Mouse (Mus musculus) heart, postnatal 0 days (tissue): ENCODE data around the gene Camkk2. TPM values are rescaled to one million over a fixed set of nuclear protein-coding genes. Genes with fewer than 3 reads are reported as not detected.

Source experiments
- ATAC-seq: fragments of 200-750 bp; cut with Nextera tagmentation; 2 replicates; pipeline ENCODE4 v1.8.0; 2017; ENCODE audit warnings: low read depth, moderate number of reproducible peaks, moderate library complexity; ENCODE audit not compliant: insufficient read depth
- DNase-seq: peaks from one replicate; pipeline ENCODE4 v3.0.0-alpha.2; 2016; ENCODE audit warnings: low spot score
- H3K27ac ChIP-seq: fragments of 300-500 bp; sonication (generic); 2 replicates; pipeline ENCODE4 v1.5.1; 2014; ENCODE audit warnings: low read depth, mild to moderate bottlenecking
- H3K27me3 ChIP-seq: fragments of 300-500 bp; sonication (generic); 2 replicates; pipeline ENCODE4 v1.6.1; 2014; ENCODE audit warnings: low read length, mixed read lengths; ENCODE audit not compliant: control insufficient read depth, insufficient read depth
- H3K36me3 ChIP-seq: fragments of 300-500 bp; sonication (generic); replicated peaks from 2 replicates; pipeline ENCODE4 v1.6.1; 2014; ENCODE audit warnings: low read length, mixed read lengths; ENCODE audit not compliant: control insufficient read depth, insufficient read depth
- H3K4me1 ChIP-seq: fragments of 300-500 bp; sonication (generic); 2 replicates; pipeline ENCODE4 v1.6.1; 2014; ENCODE audit warnings: antibody characterized with exemption; ENCODE audit not compliant: control insufficient read depth, insufficient read depth
- H3K4me2 ChIP-seq: fragments of 300-500 bp; sonication (generic); 2 replicates; pipeline ENCODE4 v1.6.1; 2014; ENCODE audit warnings: low read depth, mild to moderate bottlenecking, low read length, moderate library complexity
- H3K4me3 ChIP-seq: fragments of 300-500 bp; sonication (generic); 2 replicates; pipeline ENCODE4 v1.5.1; 2014; ENCODE audit warnings: low read depth, low read length
- H3K9ac ChIP-seq: fragments of 300-500 bp; sonication (generic); replicated peaks from 2 replicates; pipeline ENCODE4 v1.6.1; 2014; ENCODE audit warnings: low read depth, low read length, mixed read lengths
- H3K9me3 ChIP-seq: fragments of 300-500 bp; sonication (generic); replicated peaks from 2 replicates; pipeline ENCODE4 v1.6.1; 2016; ENCODE audit warnings: low read length; ENCODE audit not compliant: control insufficient read depth
- CTCF ChIP-seq: IDR thresholded peaks from 2 replicates; pipeline ENCODE4 v1.5.1; 2016; ENCODE audit warnings: antibody characterized with exemption, control low read depth, low read depth
- EP300 ChIP-seq: IDR thresholded peaks from 2 replicates; pipeline ENCODE4 v1.6.1; 2016; ENCODE audit warnings: antibody characterized with exemption, low read depth
- WGBS: fragments of 180-500 bp; shearing (Covaris S2); extraction: QIAGEN DNeasy Blood & Tissue Kit; methylation state at CpG from one replicate; pipeline ENCODE4 v1.1.7; 2014; 5-methylcytosine and 5-hydroxymethylcytosine counted together
- polyA plus RNA-seq: library from polyadenylated mRNA; unstranded; fragments of >200 nt; fragmentation: Nextera tagmentation; extraction: Ambion mirVana; gene quantifications from 2 replicates; pipeline ENCODE4 v1.2.1, GENCODE M21; 2015
- total RNA-seq: library from RNA; depleted of rRNA; stranded (reverse); fragments of >200 nt; gene quantifications from 2 replicates; pipeline ENCODE4 v1.2.3, GENCODE M21; 2014; ENCODE audit warnings: low replicate concordance

Gene Camkk2
- total and polyA plus RNA-seq, 2 experiments from 2014 or later, result 13.0 to 24.0 TPM

DNA sequence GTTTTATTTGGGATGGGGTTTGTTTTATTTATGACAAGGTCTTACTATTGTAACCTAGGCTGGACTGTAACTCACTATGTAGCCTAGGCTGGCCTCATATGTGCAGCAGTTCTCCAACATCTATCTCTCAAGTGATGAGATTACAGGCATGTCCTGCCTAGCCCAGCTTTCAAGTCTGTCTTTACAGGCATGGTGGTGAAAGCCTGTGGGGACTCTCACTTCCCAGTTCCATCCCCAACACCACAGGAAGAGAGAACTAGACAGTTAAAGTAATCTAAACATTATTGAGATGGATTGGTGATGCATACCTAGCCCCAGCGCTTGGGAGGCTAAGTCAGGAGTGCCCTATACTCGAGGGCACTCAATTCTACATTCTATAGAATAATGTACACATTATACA, 9.5 kb upstream of the Camkk2 start:
- 89% methylated on average over 2 of the region's 2 CpGs for WGBS
- Histone ChIP-seq H3K27ac (no peak overlapping the region), H3K27me3 (no peaks in the 10 kb centered on the region), H3K9ac (no peak overlapping the region), H3K9me3 (no peaks in the 10 kb centered on the region), H3K4me2 (no peak overlapping the region), H3K4me3 (no peak overlapping the region), H3K36me3 (peaks cover 64% of the 10 kb centered on the region), H3K4me1 (no peaks in the 10 kb centered on the region)
- no peak for ATAC-seq
- TF ChIP-seq CTCF (no peak), EP300 (no peak)
- no peak for DNase-seq

DNA sequence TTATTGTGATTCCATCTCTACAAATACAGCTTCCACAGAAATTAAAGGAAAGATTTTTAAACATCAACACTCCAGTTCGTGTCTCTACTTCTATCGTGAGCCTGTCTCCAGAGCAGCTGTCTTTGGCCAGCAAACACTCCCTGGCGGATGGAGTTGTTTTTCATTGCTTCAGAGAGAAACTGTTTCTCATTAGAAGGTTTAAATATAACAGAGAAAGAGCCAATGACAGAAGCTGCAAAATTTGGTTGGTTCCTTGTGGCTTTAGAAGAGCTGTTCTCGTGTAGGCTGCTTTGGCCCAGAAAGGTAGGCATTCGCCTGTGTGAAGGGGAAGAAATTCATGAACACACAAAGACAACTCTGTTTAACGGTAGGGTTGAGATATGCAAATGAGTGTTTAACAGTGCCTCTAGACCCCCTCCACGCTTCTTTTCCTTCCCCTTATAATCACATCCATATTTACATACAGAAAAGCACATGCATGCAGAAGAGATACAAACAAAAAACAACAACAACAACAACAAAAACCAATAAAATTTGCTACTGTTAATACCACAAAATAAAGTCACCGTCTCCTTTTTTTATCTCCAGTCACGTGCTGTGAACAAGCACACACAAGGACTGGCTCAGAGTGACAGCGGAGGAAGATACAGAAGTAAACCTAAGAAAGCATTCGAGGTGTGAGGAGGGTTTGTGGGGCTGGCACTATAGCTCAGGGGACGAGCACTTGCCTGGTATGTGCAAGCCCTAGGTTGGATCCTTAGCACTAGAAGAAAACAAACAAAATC, 7.0 kb upstream of the Camkk2 start:
- ATAC-seq (no peak), DNase-seq (no peak)
- no peak for TF ChIP-seq CTCF
- Histone ChIP-seq H3K27me3 (no peaks in the 10 kb centered on the region), H3K4me2 (no peak overlapping the region), H3K27ac (no peak overlapping the region), H3K4me3 (no peak overlapping the region), H3K9ac (no peak overlapping the region), H3K36me3 (peaks cover 43% of the 10 kb centered on the region), H3K4me1 (no peaks in the 10 kb centered on the region), H3K9me3 (no peaks in the 10 kb centered on the region)
- 61% methylated on average over 12 of the region's 12 CpGs for WGBS

DNA sequence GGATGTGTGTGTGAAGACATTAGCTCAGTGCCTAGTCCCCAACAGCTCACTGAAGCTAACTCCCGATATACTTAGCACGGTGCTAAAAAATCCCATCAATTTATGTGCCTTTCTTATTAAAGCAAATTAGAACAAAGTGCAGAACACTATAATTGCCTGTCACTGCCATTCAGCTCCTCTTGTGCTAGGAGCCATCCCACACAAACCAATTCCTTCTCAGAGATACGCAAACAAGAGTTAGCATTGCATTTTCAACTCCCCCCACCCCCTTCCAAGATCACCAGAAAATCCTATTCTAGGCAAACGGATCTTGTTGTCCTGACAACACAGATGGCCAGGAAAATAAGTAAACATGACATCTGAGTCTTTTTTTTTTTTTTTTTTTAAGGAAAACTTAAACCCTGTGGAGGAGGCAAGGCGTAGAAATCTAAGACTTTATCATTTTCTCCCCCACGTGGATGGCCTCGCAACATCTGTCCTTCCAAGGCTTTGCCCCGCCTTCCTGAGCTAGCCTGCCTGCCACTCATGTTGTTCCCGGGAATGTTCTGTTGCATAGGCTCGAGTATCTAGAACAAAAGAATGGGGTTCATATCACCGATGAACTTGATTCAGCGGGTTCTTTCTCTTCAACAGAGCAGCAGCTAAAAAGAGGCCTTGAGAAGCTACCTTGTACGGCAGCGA, 4.7 kb upstream of the Camkk2 start:
- Histone ChIP-seq H3K9ac (no peak overlapping the region), H3K27me3 (no peaks in the 10 kb centered on the region), H3K4me2 (no peak overlapping the region), H3K36me3 (peaks cover 27% of the 10 kb centered on the region; the same call in 1 of the 2 replicates), H3K4me3 (no peak overlapping the region), H3K9me3 (no peaks in the 10 kb centered on the region), H3K4me1 (no peaks in the 10 kb centered on the region), H3K27ac (no peak overlapping the region)
- DNase-seq (no peak), ATAC-seq (no peak)
- no peak for TF ChIP-seq CTCF
- TF ChIP-seq EP300, result no peak
- 50% methylated on average over 14 of the region's 14 CpGs for WGBS

GRCm38 (mm10) chr5:122782066-122782465, 2.9 kb upstream of the Camkk2 start:
- WGBS, result 50% methylated on average over 1 of the region's 1 CpGs
- TF ChIP-seq CTCF, result no peak
- TF ChIP-seq EP300, result no peak
- no peak for DNase-seq

GRCm38 (mm10) chr5:122780791-122781432, 1.7 kb upstream of the Camkk2 start:
- no peaks in the 10 kb centered on the region for H3K9me3 ChIP-seq
- H3K4me1 ChIP-seq, result peaks cover 6% of the 10 kb centered on the region; the same call in 1 of the 2 replicates
- H3K36me3 ChIP-seq, result 0 out of 2 replicates have a peak, but pooled peaks cover 4% of the 10 kb centered on the region
- no peak overlapping the region for H3K9ac ChIP-seq
- no peak overlapping the region for H3K4me2 ChIP-seq
- no peak overlapping the region for H3K27ac ChIP-seq
- 86% methylated on average over 19 of the region's 19 CpGs for WGBS
- DNase-seq, result no peak
- no peaks in the 10 kb centered on the region for H3K27me3 ChIP-seq
- no peak overlapping the region for H3K4me3 ChIP-seq
- TF ChIP-seq CTCF (no peak), EP300 (no peak)
- no peak for ATAC-seq

More at GRCm38 (mm10) chr5:122782066-122782465, 2.9 kb upstream of the Camkk2 start:
- peaks cover 6% of the 10 kb centered on the region; the same call in 1 of the 2 replicates for H3K4me1 ChIP-seq
- H3K27me3 ChIP-seq, result no peaks in the 10 kb centered on the region
- no peak overlapping the region for H3K4me2 ChIP-seq
- H3K36me3 ChIP-seq, result peaks cover 11% of the 10 kb centered on the region; the same call in 1 of the 2 replicates
- no peak overlapping the region for H3K27ac ChIP-seq
- no peaks in the 10 kb centered on the region for H3K9me3 ChIP-seq
- ATAC-seq, result no peak
- H3K4me3 ChIP-seq, result no peak overlapping the region
- no peak overlapping the region for H3K9ac ChIP-seq
